Mouse (Mus musculus): ENCODE measurements at regions not wholly inside any gene's neighbourhood (a gene's known extent, or its start where the extent isn't known, plus 50 kb on each side); places are given as distances from the start of the nearest gene placed in this dataset.

DNA sequence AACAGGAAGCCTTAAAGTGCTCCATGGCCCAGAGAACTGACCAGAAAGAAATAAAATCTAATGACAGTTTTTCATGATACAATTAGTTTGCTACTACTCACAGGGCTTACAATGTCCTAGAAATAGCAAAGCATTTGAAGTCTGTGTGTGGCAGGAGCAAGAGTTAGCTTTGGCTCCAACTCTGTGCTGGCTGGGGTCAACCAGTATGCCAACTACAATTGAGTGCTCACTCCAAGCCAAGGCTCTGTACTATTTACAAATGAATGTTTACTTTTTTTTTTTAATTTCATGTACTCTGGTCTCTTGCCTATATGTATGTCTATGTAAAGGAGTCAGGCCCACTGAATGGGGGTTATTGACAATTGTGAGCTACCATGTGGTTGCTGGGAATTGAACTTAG is 75.7 kb upstream of the Jak1 start:
- DNase-seq = no peak

DNA sequence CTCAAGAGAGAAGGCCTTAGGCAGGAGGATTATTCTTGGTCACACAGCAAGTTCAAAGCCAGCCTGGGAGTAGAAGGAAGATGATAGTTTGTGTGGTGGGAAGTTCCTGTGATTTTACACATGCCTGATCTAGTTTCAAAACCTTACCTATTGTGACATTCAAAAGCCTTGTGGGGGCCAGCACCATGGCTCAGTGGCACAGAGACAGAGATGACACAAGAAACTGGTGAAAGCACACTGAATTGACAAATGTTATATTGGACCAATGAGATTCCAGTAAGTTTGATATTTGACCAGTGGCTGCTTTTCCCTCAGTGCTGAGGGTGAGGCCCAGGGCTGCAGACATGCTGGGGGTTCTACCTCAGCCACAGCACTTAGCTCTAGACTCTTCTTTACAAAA is 73.1 kb upstream of the Jak1 start:
- DNase-seq = no peak

DNA sequence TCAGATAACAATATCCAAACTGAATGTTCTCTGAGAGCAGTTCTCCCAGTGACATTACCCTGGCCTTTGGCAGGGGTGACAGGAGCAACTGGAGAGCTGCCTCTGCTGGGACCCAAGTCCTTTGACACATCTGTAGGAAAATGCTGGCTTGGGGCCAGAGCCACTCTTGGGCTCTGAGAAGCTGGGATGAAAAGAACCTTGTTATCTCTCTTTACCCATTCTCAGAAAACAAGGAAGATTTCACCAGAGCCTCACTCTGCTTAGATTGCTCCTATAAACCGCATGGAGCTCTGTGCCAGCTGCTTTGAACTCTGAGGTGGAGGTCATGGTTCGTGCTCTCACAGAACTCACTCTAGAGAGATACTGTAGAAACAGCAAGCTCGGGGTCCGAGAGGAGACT is 71.7 kb upstream of the Jak1 start:
- DNase-seq = no peak

DNA sequence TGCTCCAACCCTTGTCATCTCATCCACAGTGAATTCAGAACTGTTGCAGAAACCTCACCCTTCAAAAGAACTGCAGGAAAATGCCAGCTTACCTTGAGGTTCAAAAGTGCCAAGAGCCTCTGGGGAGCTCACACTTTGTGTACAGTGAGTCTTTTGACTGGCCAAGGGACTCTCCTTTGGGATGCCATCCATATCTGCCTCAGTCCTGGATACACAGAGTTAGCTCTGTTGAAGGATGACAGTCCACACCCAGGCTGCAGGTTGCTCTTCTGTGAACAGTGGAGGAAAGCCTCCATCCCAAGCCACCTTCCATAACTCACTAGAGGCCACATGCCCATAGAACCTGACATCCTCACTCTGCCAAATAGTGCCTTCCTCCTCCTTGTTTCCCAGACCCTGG is 71.3 kb upstream of the Jak1 start:
- DNase-seq = no peak

DNA sequence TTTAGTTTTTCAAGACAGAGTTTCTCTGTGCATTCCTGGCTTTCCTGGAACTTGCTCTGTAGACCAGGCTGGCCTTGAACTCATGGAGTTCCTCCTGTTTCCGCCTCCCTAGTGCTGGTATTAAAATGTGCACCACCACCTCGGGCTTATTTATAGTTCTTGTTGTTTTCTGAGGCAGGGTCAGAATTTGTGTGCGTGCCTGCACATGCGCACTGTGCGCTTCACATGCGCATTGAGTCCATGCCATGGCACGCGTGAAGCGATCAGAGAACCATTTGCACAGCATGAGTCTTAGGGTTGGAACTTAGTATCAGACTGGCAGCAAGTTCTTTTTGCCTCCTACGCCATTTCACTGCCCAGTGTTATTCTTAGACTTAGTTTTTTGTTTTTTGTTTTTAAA is 68.8 kb upstream of the Jak1 start:
- DNase-seq = no peak

DNA sequence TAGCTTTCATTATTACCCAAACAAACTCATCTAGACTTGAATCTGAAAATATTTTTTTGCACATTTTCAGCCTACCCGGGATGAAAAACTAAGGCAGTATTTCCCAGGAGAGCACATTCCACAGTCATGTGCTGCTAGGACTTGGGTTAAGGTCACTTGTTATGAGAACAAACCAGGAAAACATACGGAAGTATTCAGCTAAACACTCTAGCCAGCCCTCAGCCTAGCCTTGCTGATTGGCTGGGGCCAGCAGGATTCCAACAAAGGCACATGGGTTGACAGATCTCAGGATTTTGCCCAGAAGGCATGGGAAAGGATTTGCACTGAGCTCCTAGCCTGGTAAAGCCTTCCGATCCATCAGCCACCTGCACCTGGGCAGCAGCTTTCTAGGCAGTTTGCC is 68.0 kb upstream of the Jak1 start:
- DNase-seq = no peak

DNA sequence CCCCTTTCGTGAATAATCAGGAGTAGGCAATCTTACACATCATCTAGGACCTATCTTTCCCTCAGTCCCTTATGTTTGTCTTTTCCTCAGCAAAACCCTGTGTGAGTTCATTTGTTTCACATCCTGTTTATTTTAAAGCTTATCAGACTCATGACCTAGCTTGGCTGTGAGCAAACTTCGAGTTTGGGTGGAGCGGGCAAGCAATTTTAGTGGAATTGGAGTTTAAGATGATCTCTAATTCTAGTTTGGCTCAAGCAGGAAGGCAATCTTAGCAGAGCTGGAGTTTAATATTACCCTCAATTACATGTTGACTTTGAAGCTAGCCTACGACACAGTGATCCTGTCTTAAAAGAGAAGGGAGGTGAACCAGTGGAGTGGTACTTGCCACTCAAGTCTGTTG is 66.1 kb upstream of the Jak1 start:
- DNase-seq = no peak

DNA sequence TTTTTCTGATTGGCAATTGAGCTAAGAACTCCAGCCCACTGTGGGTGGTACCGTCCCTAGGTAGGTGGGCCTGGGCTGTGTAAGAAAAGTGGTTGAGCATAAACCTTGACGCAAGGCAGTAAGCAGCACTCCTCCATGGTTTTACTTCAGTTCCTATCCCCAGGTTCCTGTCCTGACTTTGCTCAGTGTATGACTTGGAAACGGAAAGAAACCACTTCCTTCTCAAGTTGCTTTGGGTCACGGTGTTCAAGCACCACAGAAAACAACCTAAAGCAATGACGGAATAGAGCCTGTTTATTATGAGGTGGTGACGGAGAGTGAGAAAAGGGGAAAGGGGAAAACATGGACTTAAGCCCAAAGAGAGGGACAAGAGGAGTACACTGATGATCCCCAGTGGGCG is 64.0 kb upstream of the Jak1 start:
- DNase-seq = no peak

DNA sequence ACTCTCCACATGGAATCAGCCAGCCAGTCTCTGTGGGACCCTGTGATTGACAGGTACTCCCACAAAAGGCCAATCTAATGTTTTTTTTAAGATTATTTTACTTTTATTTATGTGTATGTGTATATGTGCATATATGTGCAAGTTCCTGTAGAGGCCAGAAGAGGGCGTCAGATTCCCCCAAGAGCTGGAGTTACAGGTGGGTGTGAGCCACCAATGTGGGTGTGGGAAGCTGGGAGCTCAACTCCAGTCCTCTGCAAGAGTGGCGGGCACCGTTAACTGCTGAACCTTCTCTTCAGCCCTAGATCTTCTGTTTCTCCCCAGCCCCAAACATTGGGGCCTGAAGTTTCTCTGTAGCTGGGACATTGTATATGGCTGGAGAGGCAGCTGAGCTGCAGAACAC is 61.0 kb upstream of the Jak1 start:
- DNase-seq = no peak

DNA sequence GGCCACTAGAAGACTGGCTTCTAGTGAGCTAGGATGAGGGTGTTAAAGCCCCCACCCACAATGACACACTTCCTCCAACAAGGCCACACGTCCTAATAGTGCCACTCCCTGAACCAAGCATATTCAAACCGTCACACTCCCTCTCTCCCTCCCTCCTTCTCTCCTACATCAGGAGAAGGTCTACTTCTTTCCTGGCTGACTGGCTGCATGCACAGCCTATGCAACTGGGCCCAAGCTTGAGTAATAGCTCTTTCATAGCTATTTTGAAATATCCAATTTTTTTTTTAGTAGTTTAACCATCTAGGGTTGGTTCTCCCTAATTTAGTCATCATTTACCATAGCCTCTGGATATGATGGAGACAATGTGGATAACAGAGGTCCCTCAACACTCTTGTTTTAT is 56.6 kb upstream of the Jak1 start:
- no peak for DNase-seq

DNA sequence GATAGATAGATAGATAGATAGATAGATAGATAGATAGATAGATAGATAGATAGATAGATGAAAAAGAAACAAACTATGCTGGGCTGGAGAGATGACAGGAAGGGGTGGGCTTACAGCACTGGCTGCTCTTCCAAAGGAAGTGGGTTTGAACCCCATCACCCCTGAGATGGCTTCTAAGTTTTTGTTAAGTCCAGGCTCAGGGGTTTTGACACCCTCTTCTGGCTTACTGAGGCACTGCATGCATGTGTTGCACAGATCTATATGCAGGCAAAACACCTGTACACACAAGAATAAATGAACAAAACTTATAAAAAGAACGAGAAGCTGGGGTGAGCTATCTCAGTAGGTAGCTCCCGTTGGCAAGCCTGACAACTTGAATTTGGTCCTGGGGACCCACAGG is 55.5 kb upstream of the Jak1 start:
- peak; percentile 29 for DNase-seq

DNA sequence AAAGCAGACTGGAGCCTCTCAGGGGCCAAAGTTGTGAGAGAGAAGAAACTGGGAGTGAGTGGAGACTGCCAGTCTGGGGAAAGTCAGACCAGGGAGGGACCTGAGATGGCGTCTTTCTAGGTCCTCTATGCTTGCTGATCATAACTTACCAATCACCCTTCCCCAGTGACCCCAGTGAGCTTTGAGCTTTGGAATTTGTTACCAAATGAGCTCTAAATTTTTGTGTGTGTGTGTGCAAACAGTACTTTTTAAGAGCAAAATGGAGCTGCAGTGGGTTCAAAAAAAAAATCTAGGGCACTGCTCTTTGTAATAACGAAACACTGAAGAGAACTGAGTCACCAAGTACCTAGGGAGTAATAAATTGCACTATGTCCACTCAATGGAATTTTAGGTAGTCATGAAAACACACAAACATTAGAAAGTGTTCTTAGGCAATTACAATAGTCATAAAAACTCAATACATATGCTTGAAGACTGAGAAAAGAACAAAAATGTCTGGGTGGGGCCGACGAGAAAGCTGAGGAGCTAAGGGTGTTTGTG is 54.7 kb upstream of the Jak1 start:
- no peak for DNase-seq

DNA sequence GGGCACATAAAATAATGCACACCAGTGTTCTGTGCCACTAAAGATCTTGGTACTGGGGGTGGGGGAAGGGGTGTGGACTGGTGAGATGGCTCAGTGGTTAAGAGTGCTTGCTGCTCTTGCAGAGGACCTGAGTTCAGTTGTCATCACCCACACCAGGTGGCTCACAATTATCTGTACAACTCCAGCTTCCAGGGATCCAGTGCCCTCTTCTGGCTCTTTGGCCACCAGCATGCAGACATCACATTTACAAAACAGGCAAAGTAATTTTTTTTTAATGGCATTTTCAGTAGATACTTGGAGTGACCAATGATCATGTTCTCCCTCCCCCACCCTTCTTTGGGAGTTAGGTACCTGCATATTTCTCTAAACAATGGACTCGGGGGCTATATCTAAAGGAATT is 53.8 kb upstream of the Jak1 start:
- no peak for DNase-seq

DNA sequence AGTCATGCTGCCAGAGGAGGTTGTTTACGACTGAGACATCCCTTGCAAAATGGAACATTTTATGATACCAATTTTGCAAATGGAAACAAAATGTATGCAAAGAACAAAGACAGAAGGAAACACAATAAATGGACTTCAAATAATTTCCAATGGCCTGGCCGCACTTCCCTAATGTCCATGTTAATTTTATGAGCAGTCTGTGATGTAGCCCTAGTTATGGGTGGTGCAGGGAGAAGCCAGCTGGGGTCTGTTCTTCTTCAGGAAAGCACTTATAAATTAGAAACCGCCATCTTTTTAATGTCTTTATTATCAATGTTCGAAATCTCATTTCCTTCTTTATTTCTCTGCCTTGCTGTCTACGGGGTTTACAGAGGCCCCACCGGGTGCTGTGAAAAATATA is 51.0 kb upstream of the Jak1 start:
- DNase-seq = no peak

Small RNA genes in the stretch of these regions (microRNA-seq; reads per million reads assigned to microRNA genes)
- 44.6 to 61.6 reads per million in 2 experiments for gene Mir101a

Data from heart, postnatal 4 days (tissue).